ENCODE assay signal across 8 mouse cellular contexts in the genomic region with DNA sequence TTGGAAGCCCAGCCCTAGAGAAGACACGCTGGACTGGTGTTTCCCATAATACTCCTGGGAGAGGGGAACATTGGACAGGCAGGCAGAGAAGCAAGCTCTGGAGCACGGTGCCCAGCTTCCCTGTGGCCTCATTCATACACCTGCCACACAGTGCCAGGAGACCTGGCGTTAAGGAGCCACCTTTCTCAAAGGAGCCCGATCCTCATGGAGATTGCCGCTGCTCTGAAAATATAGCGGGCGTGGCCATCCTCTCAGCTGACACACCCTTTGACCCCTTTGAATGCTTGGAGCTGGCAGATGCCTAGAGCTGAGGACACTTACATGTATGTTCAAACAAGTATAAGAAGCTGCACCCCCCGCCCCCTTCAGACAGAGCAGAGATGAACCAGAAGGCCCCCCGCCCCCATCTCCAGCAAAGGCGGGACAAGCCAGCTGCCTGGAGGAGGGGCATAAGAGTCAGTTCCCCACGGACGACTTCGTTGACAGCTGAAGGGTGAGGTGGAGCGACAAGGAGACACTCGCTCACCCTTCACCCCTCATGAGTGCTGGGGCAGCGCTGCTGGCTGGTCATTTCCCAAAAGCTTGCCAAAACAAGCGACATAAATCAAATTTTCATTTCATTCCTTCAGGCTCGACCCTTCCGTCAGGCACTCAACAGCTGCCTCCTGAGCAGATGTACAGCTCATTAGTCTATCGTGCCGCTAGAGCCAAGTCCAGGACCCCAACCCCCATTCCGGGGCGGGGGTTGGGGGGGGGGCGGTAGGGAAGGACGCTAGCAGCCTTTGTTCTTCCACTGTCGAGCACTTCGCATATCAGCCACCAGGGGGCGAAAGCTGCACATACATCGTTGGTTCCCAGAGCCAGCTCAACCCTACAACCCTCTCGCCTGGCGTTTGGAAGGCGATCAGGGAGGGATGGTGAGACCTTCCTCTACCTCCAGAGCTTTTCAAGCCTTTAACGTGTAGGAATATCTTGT. TPM values are rescaled to one million over a fixed set of nuclear protein-coding genes. Genes with fewer than 3 reads are reported as not detected.
DNase-seq lines count a peak whose midpoint lies in the region; ATAC-seq and TF ChIP-seq lines count a peak whose summit lies in the region.

No protein-coding gene starts in this region.

- peak overlapping the region; percentile 97 for H3K4me2 ChIP-seq in intestine, postnatal 0 days (replicated peaks; ENCODE audit: low read depth)

- H3K4me3 ChIP-seq in embryonic facial prominence, embryonic 10.5 days = peak overlapping the region; percentile 72
- H3K4me3 ChIP-seq in intestine, postnatal 0 days (ENCODE audit: low read depth, low read length) = peak overlapping the region; percentile 51
- peak overlapping the region; percentile 68 for H3K4me3 ChIP-seq in midbrain, embryonic 10.5 days

- H3K27ac ChIP-seq in embryonic facial prominence, embryonic 10.5 days (replicated peaks) = peak overlapping the region; percentile 93
- no peak overlapping the region for H3K27ac ChIP-seq in intestine, postnatal 0 days (ENCODE audit: low read depth, low read length)
- H3K27ac ChIP-seq in midbrain, embryonic 10.5 days (replicated peaks) = peak overlapping the region; percentile 92

- peaks cover 21% of the 10 kb centered on the region for H3K27me3 ChIP-seq in embryonic facial prominence, embryonic 10.5 days (replicated peaks; ENCODE audit: low read depth, poor library complexity, severe bottlenecking)
- 0 out of 2 replicates have a peak, but pooled peaks cover 3% of the 10 kb centered on the region for H3K27me3 ChIP-seq in intestine, postnatal 0 days (replicated peaks; ENCODE audit: control insufficient read depth, insufficient read depth, low read length)
- peaks cover 20% of the 10 kb centered on the region for H3K27me3 ChIP-seq in midbrain, embryonic 10.5 days (ENCODE audit: low read depth, poor library complexity, severe bottlenecking)

- under 1% methylated on average over 33 of the region's 33 CpGs for WGBS in embryonic facial prominence, embryonic 10.5 days
- 1% methylated on average over 33 of the region's 33 CpGs for WGBS in intestine, postnatal 0 days
- WGBS in midbrain, embryonic 10.5 days = under 1% methylated on average over 33 of the region's 33 CpGs

- peak; percentile 92 for TF ChIP-seq CTCF in intestine, postnatal 0 days (IDR thresholded peaks at IDR 0.05; ENCODE audit: low read depth)

- peak; percentile 85 for ATAC-seq in granulocyte monocyte progenitor cell, adult 5-6 weeks (replicated peaks; ENCODE audit: poor library complexity, severe bottlenecking)
- peak; percentile 68 for ATAC-seq in intestine, postnatal 0 days

- DNase-seq in adrenal gland, postnatal 14 days = peak; percentile 90
- peak; percentile 91 for DNase-seq in embryonic facial prominence, embryonic 10.5 days (ENCODE audit: low spot score)
- DNase-seq in left cerebral cortex, postnatal 36 days (ENCODE audit: low spot score in 2 of 2) = peak; percentile 83 to 89
- DNase-seq in midbrain, embryonic 10.5 days (ENCODE audit: low spot score) = peak; percentile 90
- peak; percentile 91 for DNase-seq in right cerebral cortex, postnatal 4 days
- DNase-seq in yolk sac, embryonic 10.5 days (ENCODE audit: low spot score) = peak; percentile 78

- peaks cover 12% of the 10 kb centered on the region for H3K4me1 ChIP-seq in embryonic facial prominence, embryonic 10.5 days
- 0 out of 2 replicates have a peak, but pooled peaks cover 6% of the 10 kb centered on the region for H3K4me1 ChIP-seq in intestine, postnatal 0 days (replicated peaks; ENCODE audit: control insufficient read depth, insufficient read depth, low read length)
- H3K4me1 ChIP-seq in midbrain, embryonic 10.5 days = peaks cover 31% of the 10 kb centered on the region

- H3K9me3 ChIP-seq in embryonic facial prominence, embryonic 10.5 days = no peaks in the 10 kb centered on the region
- H3K9me3 ChIP-seq in intestine, postnatal 0 days (ENCODE audit: control insufficient read depth) = no peaks in the 10 kb centered on the region
- H3K9me3 ChIP-seq in midbrain, embryonic 10.5 days (replicated peaks) = no peaks in the 10 kb centered on the region

- intact Hi-C loops in left cerebral cortex, postnatal 36 days (cut with DNase I) = loop anchor here (10.0 kb wide), 2 partner anchors 607 to 947 kb away; a partner anchor contains a TSS

- H3K9ac ChIP-seq in intestine, postnatal 0 days (ENCODE audit: low read depth, low read length) = peak overlapping the region; percentile 53

- H3K36me3 ChIP-seq in embryonic facial prominence, embryonic 10.5 days (replicated peaks) = no peaks in the 10 kb centered on the region
- H3K36me3 ChIP-seq in intestine, postnatal 0 days (ENCODE audit: control insufficient read depth, insufficient read depth) = no peaks in the 10 kb centered on the region
- H3K36me3 ChIP-seq in midbrain, embryonic 10.5 days = no peaks in the 10 kb centered on the region

RNA-seq across cellular contexts. Expression of a gene that starts 36.5 kb away (rescaled TPM):
- total RNA-seq in adrenal gland, postnatal 14 days (2021) = 92.9 and 115 TPM in 2 replicates
- polyA plus RNA-seq in embryonic facial prominence, embryonic 10.5 days (2016; fragmentation: Nextera tagmentation; extraction: Ambion mirVana) = 83.3 TPM in 2 replicates
- 37.3 and 49.6 TPM in 2 replicates for total RNA-seq in granulocyte monocyte progenitor cell, adult 5-6 weeks (2014; fragmentation: Nextera tagmentation)
- total RNA-seq in granulocyte monocyte progenitor cell, adult 5-6 weeks (2017) = 18.8 and 21.5 TPM in 2 replicates
- 28.1 and 29.2 TPM in 2 replicates for polyA plus RNA-seq in intestine, postnatal 0 days (2015; fragmentation: Nextera tagmentation; extraction: Ambion mirVana)
- total RNA-seq in left cerebral cortex, postnatal 36 days (2021) = 100 to 1,000 TPM; 116 to 129 TPM
- polyA plus RNA-seq in midbrain, embryonic 10.5 days (2016; fragmentation: Nextera tagmentation; extraction: Ambion mirVana) = 93.2 and 110 TPM in 2 replicates

RNA-seq across cellular contexts. Expression of a gene that starts 36.8 kb away (rescaled TPM):
- 194 and 208 TPM in 2 replicates for total RNA-seq in adrenal gland, postnatal 14 days (2021)
- polyA plus RNA-seq in embryonic facial prominence, embryonic 10.5 days (2016; fragmentation: Nextera tagmentation; extraction: Ambion mirVana) = 377 and 391 TPM in 2 replicates
- total RNA-seq in granulocyte monocyte progenitor cell, adult 5-6 weeks (2014; fragmentation: Nextera tagmentation) = 823 and 839 TPM in 2 replicates
- 356 and 361 TPM in 2 replicates for total RNA-seq in granulocyte monocyte progenitor cell, adult 5-6 weeks (2017)
- 381 and 392 TPM in 2 replicates for polyA plus RNA-seq in intestine, postnatal 0 days (2015; fragmentation: Nextera tagmentation; extraction: Ambion mirVana)
- total RNA-seq in left cerebral cortex, postnatal 36 days (2021) = 10 to 100 TPM; 45.2 to 49.7 TPM
- polyA plus RNA-seq in midbrain, embryonic 10.5 days (2016; fragmentation: Nextera tagmentation; extraction: Ambion mirVana) = 339 and 378 TPM in 2 replicates
